Mouse (Mus musculus): ENCODE measurements around the gene Dcp1b. TPM values are rescaled to one million over a fixed set of nuclear protein-coding genes. Genes with fewer than 3 reads are reported as not detected.

Dcp1b gene
- polyA plus RNA-seq, 1 experiment from 2014 or later, result 6.4 TPM

DNA sequence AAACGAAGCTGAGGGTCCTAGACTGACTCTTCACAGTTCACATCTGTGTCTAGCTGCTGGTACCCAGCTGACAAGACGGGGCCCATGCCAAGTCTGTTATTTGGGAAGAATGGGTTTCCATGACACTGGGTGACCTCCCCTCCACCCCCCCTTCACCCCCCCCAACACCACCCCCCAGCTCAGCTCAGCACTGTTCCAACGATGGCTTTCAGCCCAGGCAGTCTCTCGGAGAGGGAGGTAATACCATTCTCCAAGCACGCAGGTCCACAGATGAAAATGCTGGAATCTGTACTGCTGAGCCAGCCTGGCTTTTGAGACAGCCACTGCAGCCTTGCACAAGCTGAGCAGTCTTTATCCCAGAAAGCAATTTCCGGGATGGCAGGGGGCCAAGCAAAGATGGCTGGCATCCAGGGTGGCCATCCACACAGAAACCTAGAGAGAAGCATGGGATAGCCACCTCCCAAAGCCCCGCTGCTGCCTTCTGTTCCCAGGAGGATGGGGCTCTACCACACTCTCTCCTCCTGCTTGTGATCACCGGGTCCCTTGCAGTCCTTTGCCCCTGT lies 62.5 kb downstream of the Dcp1b start:
- WGBS, result 64% methylated on average over 8 of the region's 8 CpGs

DNA sequence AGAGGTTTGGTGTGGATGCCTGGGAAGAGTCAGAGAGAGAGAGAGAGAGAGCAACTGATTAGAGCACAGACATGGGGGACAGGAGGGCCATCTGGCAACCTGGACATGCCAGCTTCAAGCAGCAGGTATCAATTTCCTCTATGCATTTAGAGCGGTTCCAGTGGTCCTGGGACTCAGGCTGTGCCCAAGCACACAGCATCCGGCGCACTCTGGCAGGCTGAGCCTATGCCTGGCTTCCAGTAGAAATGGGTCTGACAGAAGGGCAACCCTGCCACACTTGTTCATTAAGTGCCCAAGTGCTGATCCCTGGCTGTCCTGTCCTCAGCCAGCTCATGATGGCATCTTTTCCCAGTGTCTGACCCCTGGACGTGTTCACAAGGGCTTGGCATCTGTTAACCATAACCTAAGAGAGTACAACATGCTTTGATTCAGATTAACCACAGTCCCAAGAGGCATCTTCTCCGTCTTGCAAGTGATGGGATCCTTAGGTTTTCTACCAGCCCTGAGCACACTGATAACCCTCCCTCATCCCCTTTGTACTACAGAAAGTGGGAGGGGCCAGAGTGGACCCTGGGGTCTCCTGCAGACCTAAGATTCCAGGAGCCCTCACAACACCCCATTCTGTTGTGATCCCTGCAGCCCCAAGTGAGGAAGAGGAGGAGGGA lies 64.4 kb downstream of the Dcp1b start:
- Histone ChIP-seq H3K4me3 (ENCODE audit: low read length) (no peak overlapping the region), H3K27ac (ENCODE audit: low read length) (no peak overlapping the region), H3K4me1 (ENCODE audit: control insufficient read depth, insufficient read depth, low read length) (no peaks in the 10 kb centered on the region), H3K9me3 (ENCODE audit: control insufficient read depth, low read length) (no peaks in the 10 kb centered on the region), H3K27me3 (replicated peaks; ENCODE audit: control insufficient read depth, insufficient read depth, low read length) (no peaks in the 10 kb centered on the region), H3K9ac (ENCODE audit: low read depth, low read length) (no peak overlapping the region), H3K36me3 (ENCODE audit: control insufficient read depth, insufficient read depth, low read length) (no peaks in the 10 kb centered on the region), H3K4me2 (ENCODE audit: low read depth, low read length) (no peak overlapping the region)
- no peak for ATAC-seq
- WGBS, result 78% methylated on average over 5 of the region's 5 CpGs

More for the DNA sequence above, 62.5 kb downstream of the Dcp1b start:
- Histone ChIP-seq H3K9ac (ENCODE audit: low read depth, low read length) (no peak overlapping the region), H3K27ac (ENCODE audit: low read length) (no peak overlapping the region), H3K27me3 (replicated peaks; ENCODE audit: control insufficient read depth, insufficient read depth, low read length) (no peaks in the 10 kb centered on the region), H3K4me1 (ENCODE audit: control insufficient read depth, insufficient read depth, low read length) (no peaks in the 10 kb centered on the region), H3K36me3 (ENCODE audit: control insufficient read depth, insufficient read depth, low read length) (no peaks in the 10 kb centered on the region), H3K4me2 (ENCODE audit: low read depth, low read length) (no peak overlapping the region), H3K9me3 (ENCODE audit: control insufficient read depth, low read length) (no peaks in the 10 kb centered on the region), H3K4me3 (ENCODE audit: low read length) (no peak overlapping the region)
- ATAC-seq, result no peak

DNA sequence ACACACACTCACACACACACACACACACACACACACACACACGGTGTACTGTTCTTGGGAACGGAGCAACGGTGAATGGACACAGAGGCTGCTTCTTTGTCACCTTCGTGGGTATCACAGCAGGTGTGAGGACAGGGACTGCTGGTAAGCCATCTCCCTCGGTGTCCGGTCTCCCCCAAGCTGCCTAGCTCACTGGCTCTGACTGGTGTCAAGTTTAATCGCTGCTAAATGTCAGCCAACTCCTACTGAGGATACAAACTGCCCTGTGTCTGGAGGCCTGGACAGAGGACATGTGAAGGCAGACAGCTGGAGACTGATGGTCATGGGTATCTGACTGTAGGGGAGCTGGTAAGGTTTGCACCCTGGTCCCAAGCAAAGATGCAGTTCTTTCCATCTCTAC lies 65.2 kb downstream of the Dcp1b start:
- no peak overlapping the region for H3K27ac ChIP-seq (ENCODE audit: low read length)
- H3K4me1 ChIP-seq (ENCODE audit: control insufficient read depth, insufficient read depth, low read length), result no peaks in the 10 kb centered on the region
- no peaks in the 10 kb centered on the region for H3K27me3 ChIP-seq (replicated peaks; ENCODE audit: control insufficient read depth, insufficient read depth, low read length)
- no peak overlapping the region for H3K4me2 ChIP-seq (ENCODE audit: low read depth, low read length)
- no peaks in the 10 kb centered on the region for H3K36me3 ChIP-seq (ENCODE audit: control insufficient read depth, insufficient read depth, low read length)
- H3K4me3 ChIP-seq (ENCODE audit: low read length), result no peak overlapping the region
- no peaks in the 10 kb centered on the region for H3K9me3 ChIP-seq (ENCODE audit: control insufficient read depth, low read length)
- no peak overlapping the region for H3K9ac ChIP-seq (ENCODE audit: low read depth, low read length)
- WGBS, result 73% methylated on average over 7 of the region's 7 CpGs
- ATAC-seq, result no peak

DNA sequence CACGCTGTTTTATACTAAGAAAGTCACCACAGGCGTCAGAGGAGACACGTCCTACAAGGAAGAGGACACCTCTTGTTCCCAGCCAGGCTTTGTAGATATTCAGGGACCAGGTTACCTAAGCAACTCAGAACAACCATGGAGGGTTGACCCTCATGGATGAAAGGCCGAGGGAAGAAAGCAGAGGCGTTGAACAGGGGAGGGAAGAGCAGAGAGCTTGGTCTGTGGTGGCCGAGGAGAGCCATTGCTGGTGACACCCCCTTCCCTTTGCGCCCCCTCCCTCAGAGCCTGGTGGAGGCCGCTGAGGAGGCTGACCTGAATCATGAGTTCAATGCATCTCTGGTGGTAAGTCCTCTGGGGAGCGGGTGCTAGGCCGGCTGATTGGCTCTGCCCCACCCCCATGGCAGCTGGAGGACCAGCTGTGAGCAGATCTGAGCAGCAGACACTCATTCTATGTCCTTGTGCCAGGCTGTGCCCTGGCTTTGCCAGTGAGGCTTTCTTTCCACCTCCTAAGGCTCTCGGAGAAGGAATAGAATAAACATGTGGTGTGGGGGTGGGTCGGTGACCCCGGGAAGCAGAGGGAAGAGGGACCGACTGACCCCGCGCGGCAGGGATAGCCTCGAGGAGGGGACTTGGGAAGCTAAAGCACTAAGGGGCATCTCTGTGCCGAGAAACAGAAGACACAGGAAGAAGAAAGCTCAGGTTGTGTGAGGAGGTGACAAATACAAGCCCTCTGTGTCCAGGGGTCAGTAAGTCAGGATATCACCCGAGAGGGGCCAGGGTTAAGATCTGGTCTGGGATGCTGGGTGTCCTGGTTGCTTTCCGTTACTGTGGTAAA lies 66.0 kb downstream of the Dcp1b start:
- Histone ChIP-seq H3K4me3 (ENCODE audit: low read length) (no peak overlapping the region), H3K27ac (ENCODE audit: low read length) (no peak overlapping the region), H3K9me3 (ENCODE audit: control insufficient read depth, low read length) (0 out of 2 replicates have a peak, but pooled peaks cover 2% of the 10 kb centered on the region), H3K27me3 (replicated peaks; ENCODE audit: control insufficient read depth, insufficient read depth, low read length) (no peaks in the 10 kb centered on the region), H3K36me3 (ENCODE audit: control insufficient read depth, insufficient read depth, low read length) (no peaks in the 10 kb centered on the region), H3K4me1 (ENCODE audit: control insufficient read depth, insufficient read depth, low read length) (no peaks in the 10 kb centered on the region), H3K9ac (ENCODE audit: low read depth, low read length) (no peak overlapping the region), H3K4me2 (ENCODE audit: low read depth, low read length) (no peak overlapping the region)
- no peak for ATAC-seq
- WGBS, result 56% methylated on average over 21 of the region's 21 CpGs

GRCm38 (mm10) chr6:119246082-119246481 lies 71.0 kb downstream of the Dcp1b start:
- Histone ChIP-seq H3K9me3 (ENCODE audit: control insufficient read depth, low read length) (0 out of 2 replicates have a peak, but pooled peaks cover 4% of the 10 kb centered on the region), H3K27me3 (replicated peaks; ENCODE audit: control insufficient read depth, insufficient read depth, low read length) (no peaks in the 10 kb centered on the region), H3K36me3 (ENCODE audit: control insufficient read depth, insufficient read depth, low read length) (no peaks in the 10 kb centered on the region), H3K27ac (ENCODE audit: low read length) (no peak overlapping the region), H3K9ac (ENCODE audit: low read depth, low read length) (no peak overlapping the region), H3K4me3 (ENCODE audit: low read length) (no peak overlapping the region), H3K4me2 (ENCODE audit: low read depth, low read length) (no peak overlapping the region), H3K4me1 (ENCODE audit: control insufficient read depth, insufficient read depth, low read length) (no peaks in the 10 kb centered on the region)
- 54% methylated on average over 2 of the region's 2 CpGs for WGBS
- no peak for ATAC-seq

- Histone ChIP-seq H3K27me3 (replicated peaks; ENCODE audit: control insufficient read depth, insufficient read depth, low read length) (no peaks in the 10 kb centered on the region), H3K9ac (ENCODE audit: low read depth, low read length) (no peak overlapping the region), H3K27ac (ENCODE audit: low read length) (no peak overlapping the region), H3K4me2 (ENCODE audit: low read depth, low read length) (no peak overlapping the region), H3K4me3 (ENCODE audit: low read length) (no peak overlapping the region), H3K36me3 (ENCODE audit: control insufficient read depth, insufficient read depth, low read length) (no peaks in the 10 kb centered on the region), H3K9me3 (ENCODE audit: control insufficient read depth, low read length) (0 out of 2 replicates have a peak, but pooled peaks cover 4% of the 10 kb centered on the region), H3K4me1 (ENCODE audit: control insufficient read depth, insufficient read depth, low read length) (no peaks in the 10 kb centered on the region)
- ATAC-seq, result no peak
- 82% methylated on average over 3 of the region's 3 CpGs for WGBS
Observed at GRCm38 (mm10) chr6:119248578-119248977, 73.5 kb downstream of the Dcp1b start.

GRCm38 (mm10) chr6:119249726-119250125 lies 74.7 kb downstream of the Dcp1b start:
- WGBS, result 89% methylated on average over 10 of the region's 10 CpGs
- H3K9ac ChIP-seq (ENCODE audit: low read depth, low read length), result no peak overlapping the region
- H3K4me2 ChIP-seq (ENCODE audit: low read depth, low read length), result no peak overlapping the region
- H3K27ac ChIP-seq (ENCODE audit: low read length), result no peak overlapping the region
- ATAC-seq, result no peak
- H3K4me3 ChIP-seq (ENCODE audit: low read length), result no peak overlapping the region
- H3K27me3 ChIP-seq (replicated peaks; ENCODE audit: control insufficient read depth, insufficient read depth, low read length), result no peaks in the 10 kb centered on the region
- H3K9me3 ChIP-seq (ENCODE audit: control insufficient read depth, low read length), result 0 out of 2 replicates have a peak, but pooled peaks cover 4% of the 10 kb centered on the region
- no peaks in the 10 kb centered on the region for H3K4me1 ChIP-seq (ENCODE audit: control insufficient read depth, insufficient read depth, low read length)
- H3K36me3 ChIP-seq (ENCODE audit: control insufficient read depth, insufficient read depth, low read length), result no peaks in the 10 kb centered on the region

DNA sequence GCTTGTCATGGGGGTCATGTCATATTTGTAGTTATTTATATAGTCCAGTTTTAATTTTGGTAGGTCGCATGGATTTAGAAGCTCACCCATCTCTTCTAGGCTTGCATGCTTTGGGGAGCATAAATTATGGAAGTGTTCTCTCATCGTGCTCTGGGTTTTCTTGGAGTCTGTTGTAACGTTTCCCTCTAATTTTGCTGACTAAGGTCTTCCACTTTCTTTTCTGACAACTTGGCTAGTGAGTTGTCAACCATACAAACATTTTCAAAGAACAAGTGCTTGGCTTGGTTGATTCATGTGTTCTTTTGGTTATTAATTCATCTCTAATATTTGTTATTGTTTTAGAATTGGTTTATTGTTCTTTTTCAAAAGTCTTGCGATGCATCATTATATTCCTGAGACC lies 76.7 kb downstream of the Dcp1b start:
- Histone ChIP-seq H3K4me1 (ENCODE audit: control insufficient read depth, insufficient read depth, low read length) (no peaks in the 10 kb centered on the region), H3K36me3 (ENCODE audit: control insufficient read depth, insufficient read depth, low read length) (no peaks in the 10 kb centered on the region), H3K9ac (ENCODE audit: low read depth, low read length) (no peak overlapping the region), H3K27ac (ENCODE audit: low read length) (no peak overlapping the region), H3K4me3 (ENCODE audit: low read length) (no peak overlapping the region), H3K4me2 (ENCODE audit: low read depth, low read length) (no peak overlapping the region), H3K27me3 (replicated peaks; ENCODE audit: control insufficient read depth, insufficient read depth, low read length) (no peaks in the 10 kb centered on the region), H3K9me3 (ENCODE audit: control insufficient read depth, low read length) (no peaks in the 10 kb centered on the region)
- WGBS, result 73% methylated on average over 4 of the region's 4 CpGs
- ATAC-seq, result no peak
